Mouse (Mus musculus) G1E (cell line): ENCODE results near the gene Bcl2l12.

Experiments used
- CTCF ChIP-seq: IDR thresholded peaks from 2 replicates; pipeline ENCODE4 v1.5.1; 2012; ENCODE audit warnings: low read depth, low read length, inconsistent platforms, mixed read lengths
- GATA1 ChIP-seq: IDR thresholded peaks from 2 replicates; pipeline ENCODE4 v1.6.1; 2012; ENCODE audit warnings: borderline replicate concordance, low read length, inconsistent platforms, mixed read lengths

DNA sequence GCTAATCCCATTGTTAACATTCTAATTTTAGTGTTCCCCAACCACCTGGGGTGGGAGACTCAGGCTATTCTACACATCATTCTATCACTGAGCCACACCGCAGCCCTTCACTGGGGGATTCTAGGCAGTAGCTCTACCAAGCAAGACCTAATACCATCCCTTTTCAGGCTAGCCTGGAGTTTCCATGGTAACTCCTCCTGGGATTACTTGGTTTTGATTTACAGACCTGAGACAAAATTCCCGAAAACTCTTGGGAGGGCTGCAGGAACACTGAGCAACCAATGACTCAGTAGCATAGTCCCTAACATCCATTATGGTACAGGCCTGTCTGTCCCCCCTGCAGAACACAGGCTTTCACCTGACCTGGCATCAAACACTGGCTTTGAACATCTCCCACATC is 27.7 kb upstream of the Bcl2l12 start:
- TF ChIP-seq GATA1 (no peak), CTCF (no peak)
